Mouse (Mus musculus) limb, embryonic 11.5 days (tissue): ENCODE data around the gene Tbxa2r. TPM values are rescaled to one million over a fixed set of nuclear protein-coding genes. Genes with fewer than 3 reads are reported as not detected.
A peak's percentile ranks its signal among the peaks of the same experiment; 100 is the strongest.

Experiments used
- ATAC-seq: fragments of 200-750 bp; cut with Nextera tagmentation; 2 replicates; pipeline ENCODE4 v1.8.0; 2017; ENCODE audit warnings: low read depth; ENCODE audit not compliant: insufficient number of reproducible peaks, low FRiP score, low TSS enrichment
- DNase-seq: peaks from one replicate; pipeline ENCODE4 v3.0.0-alpha.2; 2015; ENCODE audit warnings: low spot score
- H3K27ac ChIP-seq: fragments of 300-500 bp; sonication (generic); replicated peaks from 2 replicates; pipeline ENCODE4 v1.5.1; 2014; ENCODE audit warnings: low read depth, mild to moderate bottlenecking, low read length
- H3K27me3 ChIP-seq: fragments of 300-500 bp; sonication (generic); 2 replicates; pipeline ENCODE4 v1.6.1; 2014; ENCODE audit warnings: mild to moderate bottlenecking, low read length, mixed read lengths; ENCODE audit not compliant: control insufficient read depth, insufficient read depth
- H3K36me3 ChIP-seq: fragments of 300-500 bp; sonication (generic); 2 replicates; pipeline ENCODE4 v1.6.1; 2014; ENCODE audit warnings: mild to moderate bottlenecking, low read length, moderate library complexity, mixed read lengths; ENCODE audit not compliant: control insufficient read depth, insufficient read depth
- H3K4me1 ChIP-seq: fragments of 300-500 bp; sonication (generic); 2 replicates; pipeline ENCODE4 v1.6.1; 2014; ENCODE audit warnings: low read length, mixed read lengths; ENCODE audit not compliant: control insufficient read depth, insufficient read depth
- H3K4me2 ChIP-seq: fragments of 300-500 bp; sonication (generic); 2 replicates; pipeline ENCODE4 v1.6.1; 2014; ENCODE audit warnings: low read depth, mild to moderate bottlenecking, moderate library complexity; ENCODE audit not compliant: severe bottlenecking
- H3K4me3 ChIP-seq: fragments of 300-500 bp; sonication (generic); 2 replicates; pipeline ENCODE4 v1.5.1; 2014; ENCODE audit warnings: low read depth, low read length
- H3K9ac ChIP-seq: fragments of 300-500 bp; sonication (generic); 2 replicates; pipeline ENCODE4 v1.6.1; 2014; ENCODE audit warnings: mild to moderate bottlenecking, low read length
- H3K9me3 ChIP-seq: fragments of 300-500 bp; sonication (generic); 2 replicates; pipeline ENCODE4 v1.6.1; 2016; ENCODE audit warnings: low read length; ENCODE audit not compliant: control insufficient read depth
- WGBS: fragments of 180-500 bp; shearing (Covaris S2); extraction: QIAGEN DNeasy Blood & Tissue Kit; methylation state at CpG from one replicate; pipeline ENCODE4 v1.1.7; 2014; 5-methylcytosine and 5-hydroxymethylcytosine counted together
- polyA plus RNA-seq: library from polyadenylated mRNA; unstranded; fragments of >200 nt; fragmentation: Nextera tagmentation; extraction: Ambion mirVana; gene quantifications from 2 replicates; pipeline ENCODE4 v1.2.1, GENCODE M21; 2014

Gene Tbxa2r
- polyA plus RNA-seq, 1 experiment from 2014 or later = 1.7 TPM

- ATAC-seq (no peak), DNase-seq (peak; percentile 79)
- Histone ChIP-seq H3K27me3 (peaks cover 33% of the 10 kb centered on the region), H3K4me3 (no peak overlapping the region), H3K4me2 (no peak overlapping the region), H3K36me3 (no peaks in the 10 kb centered on the region), H3K9ac (no peak overlapping the region), H3K9me3 (no peaks in the 10 kb centered on the region), H3K4me1 (peaks cover 21% of the 10 kb centered on the region), H3K27ac (no peak overlapping the region)
- WGBS = 5% methylated on average over 7 of the region's 7 CpGs
Measured at GRCm38 (mm10) chr10:81289278-81289677, 39.3 kb upstream of the Tbxa2r start.

GRCm38 (mm10) chr10:81289811-81290210 is 38.7 kb upstream of the Tbxa2r start:
- H3K9me3 ChIP-seq = no peaks in the 10 kb centered on the region
- no peaks in the 10 kb centered on the region for H3K36me3 ChIP-seq
- peaks cover 28% of the 10 kb centered on the region for H3K27me3 ChIP-seq
- H3K4me2 ChIP-seq = no peak overlapping the region
- ATAC-seq (no peak), DNase-seq (no peak)
- WGBS = 61% methylated on average over 14 of the region's 14 CpGs
- no peak overlapping the region for H3K9ac ChIP-seq
- peaks cover 25% of the 10 kb centered on the region for H3K4me1 ChIP-seq
- H3K4me3 ChIP-seq = no peak overlapping the region
- no peak overlapping the region for H3K27ac ChIP-seq

GRCm38 (mm10) chr10:81290698-81291460 is 37.7 kb upstream of the Tbxa2r start:
- no peak overlapping the region for H3K4me2 ChIP-seq
- no peaks in the 10 kb centered on the region for H3K9me3 ChIP-seq
- ATAC-seq (no peak), DNase-seq (no peak)
- peaks cover 2% of the 10 kb centered on the region; the same call in 1 of the 2 replicates for H3K36me3 ChIP-seq
- H3K9ac ChIP-seq = no peak overlapping the region
- no peak overlapping the region for H3K27ac ChIP-seq
- H3K4me1 ChIP-seq = peaks cover 20% of the 10 kb centered on the region
- WGBS = 17% methylated on average over 24 of the region's 24 CpGs
- H3K4me3 ChIP-seq = no peak overlapping the region
- peaks cover 19% of the 10 kb centered on the region for H3K27me3 ChIP-seq

- WGBS = 73% methylated on average over 9 of the region's 9 CpGs
- H3K27me3 ChIP-seq = peaks cover 19% of the 10 kb centered on the region
- peaks cover 20% of the 10 kb centered on the region for H3K4me1 ChIP-seq
- ATAC-seq (no peak), DNase-seq (no peak)
- H3K9ac ChIP-seq = no peak within 1 kb of the TSS
- H3K4me2 ChIP-seq = peak within 1 kb of the TSS; percentile 94; the same call in 1 of the 2 replicates
- H3K36me3 ChIP-seq = peaks cover 4% of the 10 kb centered on the region; the same call in 1 of the 2 replicates
- H3K27ac ChIP-seq = no peak within 1 kb of the TSS
- no peak within 1 kb of the TSS; the same call in 1 of the 2 replicates for H3K4me3 ChIP-seq
- no peaks in the 10 kb centered on the region for H3K9me3 ChIP-seq
Measured at GRCm38 (mm10) chr10:81291511-81292104, 36.9 kb upstream of the Tbxa2r start, which contains the start of gene Tjp3. Gene Tjp3 (minus strand): TSS chr10:81291581.

- Histone ChIP-seq H3K9me3 (no peaks in the 10 kb centered on the region), H3K27ac (peak within 1 kb of the TSS; percentile 72), H3K36me3 (peaks cover 4% of the 10 kb centered on the region; the same call in 1 of the 2 replicates), H3K4me1 (peaks cover 20% of the 10 kb centered on the region), H3K9ac (peak within 1 kb of the TSS; percentile 88), H3K27me3 (peaks cover 19% of the 10 kb centered on the region), H3K4me2 (peak within 1 kb of the TSS; percentile 94), H3K4me3 (peak within 1 kb of the TSS; percentile 73)
- WGBS = 1% methylated on average over 74 of the region's 80 CpGs
- DNase-seq (peak; percentile 99), ATAC-seq (peak; percentile 92)
Measured at GRCm38 (mm10) chr10:81292554-81293333, 35.8 kb upstream of the Tbxa2r start, which contains the start of gene Pip5k1c. Gene Pip5k1c (plus strand): TSS chr10:81292963.

- WGBS = 6% methylated on average over 25 of the region's 25 CpGs
- no peaks in the 10 kb centered on the region for H3K9me3 ChIP-seq
- peak overlapping the region; percentile 73 for H3K4me3 ChIP-seq
- peaks cover 19% of the 10 kb centered on the region for H3K27me3 ChIP-seq
- H3K4me1 ChIP-seq = peaks cover 20% of the 10 kb centered on the region
- peak overlapping the region; percentile 88 for H3K9ac ChIP-seq
- no peak for ATAC-seq
- DNase-seq = no peak
- peak overlapping the region; percentile 94 for H3K4me2 ChIP-seq
- H3K36me3 ChIP-seq = peaks cover 4% of the 10 kb centered on the region; the same call in 1 of the 2 replicates
- H3K27ac ChIP-seq = no peak overlapping the region
Measured at GRCm38 (mm10) chr10:81293334-81294030, 35.0 kb upstream of the Tbxa2r start.

GRCm38 (mm10) chr10:81294442-81294841 is 34.1 kb upstream of the Tbxa2r start:
- 49% methylated on average over 8 of the region's 8 CpGs for WGBS
- H3K27me3 ChIP-seq = peaks cover 19% of the 10 kb centered on the region
- DNase-seq (no peak), ATAC-seq (no peak)
- H3K9me3 ChIP-seq = no peaks in the 10 kb centered on the region
- H3K4me2 ChIP-seq = peak overlapping the region; percentile 94; the same call in 1 of the 2 replicates
- H3K4me3 ChIP-seq = peak overlapping the region; percentile 73
- H3K27ac ChIP-seq = no peak overlapping the region
- peak overlapping the region; percentile 88; the same call in 1 of the 2 replicates for H3K9ac ChIP-seq
- H3K4me1 ChIP-seq = peaks cover 20% of the 10 kb centered on the region
- H3K36me3 ChIP-seq = peaks cover 4% of the 10 kb centered on the region; the same call in 1 of the 2 replicates
